Mouse (Mus musculus) ES-Bruce4 (cell line): Measurements from ENCODE around the gene Filip1.

Experiments
- CTCF ChIP-seq: IDR thresholded peaks from one replicate; pipeline ENCODE4 v1.8.1; 2011; ENCODE audit warnings: low read depth, low read length
- EP300 ChIP-seq: IDR thresholded peaks from 2 replicates; pipeline ENCODE4 v1.6.1; 2011; ENCODE audit warnings: low read depth, low read length; ENCODE audit not compliant: insufficient read depth
- POLR2A ChIP-seq: IDR thresholded peaks from one replicate; pipeline ENCODE4 v1.8.1; 2011; ENCODE audit warnings: low read length; ENCODE audit not compliant: insufficient read depth

GRCm38 (mm10) chr9:79990456-79991017 lies 22.1 kb downstream of the Filip1 start:
- TF ChIP-seq POLR2A (no peak), CTCF (no peak), EP300 (no peak)
